Mouse (Mus musculus) heart, adult 2 months (tissue): ENCODE results near the gene Cyp2j6.

Experiments used
- CTCF ChIP-seq: fragments of 200-600 bp; IDR thresholded peaks from 2 replicates; pipeline ENCODE4 v1.8.1; 2022; ENCODE audit warnings: antibody characterized with exemption, mild to moderate bottlenecking, moderate library complexity
- EP300 ChIP-seq: fragments of 200-500 bp; IDR thresholded peaks from 2 replicates; pipeline ENCODE4 v1.6.1; 2011; ENCODE audit warnings: low read depth, low read length, control low read depth; ENCODE audit not compliant: insufficient read depth
- POLR2A ChIP-seq: fragments of 200-500 bp; IDR thresholded peaks from 2 replicates; pipeline ENCODE4 v1.6.1; 2011; ENCODE audit warnings: mild to moderate bottlenecking, low read depth, low read length, control low read depth; ENCODE audit not compliant: insufficient read depth

- TF ChIP-seq CTCF (no peak), EP300 (no peak), POLR2A (no peak)
Observed at GRCm38 (mm10) chr4:96522256-96522655, 31.2 kb downstream of the Cyp2j6 start.
